Mouse (Mus musculus): Measurements from ENCODE around the gene Unc5c.

DNA sequence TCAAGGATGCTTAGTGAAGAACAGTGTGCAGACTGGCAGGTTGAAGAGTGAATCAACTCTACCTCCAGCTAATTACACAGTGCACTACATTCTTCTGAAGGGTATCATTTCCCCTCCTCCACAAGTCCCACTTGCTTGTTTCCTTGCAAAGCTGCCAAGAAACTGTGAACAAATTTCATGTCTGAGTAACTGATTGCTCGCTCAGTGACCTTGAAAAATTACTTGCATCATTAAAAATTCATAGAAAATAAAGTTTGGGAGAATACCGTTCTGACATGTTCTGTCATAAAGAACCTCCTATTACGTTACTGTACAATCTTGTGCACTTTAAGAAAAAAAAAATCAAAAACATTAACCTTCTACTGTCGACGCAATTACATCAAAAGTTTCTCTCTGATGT is 92.1 kb downstream of the Unc5c start:
- TF ChIP-seq CTCF (IDR thresholded peaks at IDR 0.05; ENCODE audit: low read depth) (no peak), EP300 (IDR thresholded peaks at IDR 0.05; ENCODE audit: low read depth) (no peak)
